26 mouse cellular contexts compared by ENCODE assay signal in the genomic region with DNA sequence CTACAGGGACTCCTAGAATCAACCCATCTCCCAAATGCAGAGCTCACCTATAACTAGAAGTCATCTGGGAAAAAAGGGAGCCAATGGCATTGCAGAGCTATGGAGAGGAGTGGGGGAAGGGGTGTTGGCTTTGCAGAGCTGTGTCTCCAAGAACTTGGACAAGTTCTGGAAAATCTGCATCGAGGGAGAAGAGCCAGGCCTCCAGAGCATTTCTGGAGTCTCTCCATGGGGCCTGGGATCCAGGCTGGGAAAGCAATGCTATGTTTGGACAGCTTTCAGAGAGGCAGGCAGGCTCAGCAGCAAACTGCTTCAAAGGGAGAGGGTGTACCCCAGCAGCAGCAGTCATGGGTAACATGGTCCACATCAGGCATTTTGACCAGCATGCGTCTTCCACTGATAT.
"Had no signal": no experiment of that assay in that cellular context is flagged by ENCODE, and none has a peak within 500 bp of the region (broad histone marks: within the 10 kb centered on the region; RNA-seq: fewer than 3 reads in every experiment).

No protein-coding gene starts in this region.

- H3K4me2 ChIP-seq: heart, embryonic 12.5 days; hindbrain, embryonic 12.5 days; hindbrain, embryonic 14.5 days; intestine, embryonic 15.5 days; limb, embryonic 12.5 days; liver, embryonic 11.5 days; liver, embryonic 13.5 days had no signal

- H3K4me3 ChIP-seq: gastrocnemius, adult 2 months; heart, embryonic 10.5 days; heart, embryonic 12.5 days; hindbrain, embryonic 10.5 days; hindbrain, embryonic 12.5 days; intestine, embryonic 15.5 days; layer of hippocampus, adult 2 months; left cerebral cortex, adult 2 months; limb, embryonic 10.5 days; limb, embryonic 12.5 days; liver, embryonic 13.5 days had no signal

- H3K9ac ChIP-seq: heart, embryonic 12.5 days; hindbrain, embryonic 12.5 days; hindbrain, embryonic 14.5 days; intestine, embryonic 15.5 days; limb, embryonic 12.5 days; liver, embryonic 13.5 days had no signal

- DNase-seq: gastrocnemius, adult 2 months; gastrocnemius, postnatal 10 days; gastrocnemius, postnatal 25 days; heart, adult 18-20 months; heart, postnatal 4 days; kidney, adult 18-20 months; kidney, adult 8-10 months; kidney, postnatal 10 days; kidney, postnatal 25 days; kidney, postnatal 4 days; liver; liver, embryonic 13.5 days had no signal

- H3K27me3 ChIP-seq: hindbrain, embryonic 12.5 days; intestine, embryonic 15.5 days; limb, embryonic 12.5 days; liver, embryonic 13.5 days had no signal

- H3K9me3 ChIP-seq: heart, embryonic 10.5 days; heart, embryonic 12.5 days; hindbrain, embryonic 10.5 days; hindbrain, embryonic 12.5 days; intestine, embryonic 15.5 days; limb, embryonic 10.5 days; limb, embryonic 12.5 days; liver, embryonic 13.5 days had no signal

- ATAC-seq: hindbrain, embryonic 16.5 days; inflammation-experienced regulatory T-cells, adult 6 months; intestine, embryonic 15.5 days; intestine, postnatal 0 days had no signal

- H3K27ac ChIP-seq: gastrocnemius, adult 2 months; heart, embryonic 10.5 days; hindbrain, embryonic 10.5 days; hindbrain, embryonic 12.5 days; hindbrain, embryonic 14.5 days; intestine, embryonic 15.5 days; layer of hippocampus, adult 2 months; left cerebral cortex, adult 2 months; limb, embryonic 10.5 days; limb, embryonic 12.5 days; liver, embryonic 13.5 days had no signal

- H3K36me3 ChIP-seq: heart, embryonic 10.5 days; heart, embryonic 12.5 days; hindbrain, embryonic 10.5 days; hindbrain, embryonic 12.5 days; intestine, embryonic 15.5 days; limb, embryonic 10.5 days; limb, embryonic 12.5 days; liver, embryonic 13.5 days had no signal

- H3K4me1 ChIP-seq: heart, embryonic 10.5 days; heart, embryonic 12.5 days; intestine, embryonic 15.5 days; limb, embryonic 10.5 days; limb, embryonic 12.5 days; liver, embryonic 13.5 days had no signal
